Mouse (Mus musculus) stomach, embryonic 14.5 days (tissue): Measurements from ENCODE around the gene Aebp1. TPM values are rescaled to one million over a fixed set of nuclear protein-coding genes. Genes with fewer than 3 reads are reported as not detected.

Source experiments
- ATAC-seq: fragments of 200-750 bp; cut with Nextera tagmentation; 2 replicates; pipeline ENCODE4 v1.8.0; 2017; ENCODE audit warnings: low read depth, moderate TSS enrichment; ENCODE audit not compliant: insufficient number of reproducible peaks, insufficient read depth, low FRiP score
- H3K27ac ChIP-seq: fragments of 300-500 bp; sonication (generic); 2 replicates; pipeline ENCODE4 v1.5.1; 2014; ENCODE audit warnings: mild to moderate bottlenecking, low read length, moderate library complexity, mixed read lengths
- H3K27me3 ChIP-seq: fragments of 300-500 bp; sonication (generic); 2 replicates; pipeline ENCODE4 v1.6.1; 2014; ENCODE audit warnings: low read length, control low read depth, mixed read lengths; ENCODE audit not compliant: control insufficient read depth, insufficient read depth
- H3K36me3 ChIP-seq: fragments of 300-500 bp; sonication (generic); 2 replicates; pipeline ENCODE4 v1.6.1; 2014; ENCODE audit warnings: mild to moderate bottlenecking, control low read depth, low read length, moderate library complexity, mixed read lengths; ENCODE audit not compliant: control insufficient read depth, insufficient read depth
- H3K4me1 ChIP-seq: fragments of 300-500 bp; sonication (generic); 2 replicates; pipeline ENCODE4 v1.6.1; 2014; ENCODE audit warnings: low read length, control low read depth, mixed read lengths; ENCODE audit not compliant: control insufficient read depth, insufficient read depth
- H3K4me2 ChIP-seq: fragments of 300-500 bp; sonication (generic); replicated peaks from 2 replicates; pipeline ENCODE4 v1.6.1; 2014; ENCODE audit warnings: low read depth, low read length, control low read depth
- H3K4me3 ChIP-seq: fragments of 300-500 bp; sonication (generic); 2 replicates; pipeline ENCODE4 v1.5.1; 2014; ENCODE audit warnings: low read depth, low read length, control low read depth
- H3K9ac ChIP-seq: fragments of 300-500 bp; sonication (generic); replicated peaks from 2 replicates; pipeline ENCODE4 v1.6.1; 2014; ENCODE audit warnings: low read depth, mild to moderate bottlenecking, control low read depth, low read length, moderate library complexity, mixed read lengths
- H3K9me3 ChIP-seq: fragments of 300-500 bp; sonication (generic); 2 replicates; pipeline ENCODE4 v1.6.1; 2016; ENCODE audit warnings: low read depth, low read length, control low read depth; ENCODE audit not compliant: control insufficient read depth
- WGBS: fragments of 180-500 bp; shearing (Covaris S2); extraction: QIAGEN DNeasy Blood & Tissue Kit; methylation state at CpG from one replicate; pipeline ENCODE4 v1.1.7; 2014; 5-methylcytosine and 5-hydroxymethylcytosine counted together
- polyA plus RNA-seq: library from polyadenylated mRNA; unstranded; fragments of >200 nt; fragmentation: Nextera tagmentation; extraction: Ambion mirVana; gene quantifications from 2 replicates; pipeline ENCODE4 v1.2.1, GENCODE M21; 2014

The Aebp1 gene
- polyA plus RNA-seq, 1 experiment from 2014 or later = 30.3 TPM

GRCm38 (mm10) chr11:5849316-5849715, 12.4 kb upstream of the Aebp1 start:
- ATAC-seq = no peak
- Histone ChIP-seq H3K4me2 (no peak overlapping the region), H3K9me3 (no peaks in the 10 kb centered on the region), H3K4me1 (no peaks in the 10 kb centered on the region), H3K36me3 (no peaks in the 10 kb centered on the region), H3K27ac (no peak overlapping the region), H3K9ac (no peak overlapping the region), H3K27me3 (no peaks in the 10 kb centered on the region), H3K4me3 (no peak overlapping the region)
- WGBS = 69% methylated on average over 2 of the region's 2 CpGs

- Histone ChIP-seq H3K4me3 (no peak overlapping the region), H3K27ac (no peak overlapping the region), H3K27me3 (no peaks in the 10 kb centered on the region), H3K36me3 (no peaks in the 10 kb centered on the region), H3K4me1 (no peaks in the 10 kb centered on the region), H3K4me2 (no peak overlapping the region), H3K9ac (no peak overlapping the region), H3K9me3 (no peaks in the 10 kb centered on the region)
- 45% methylated on average over 5 of the region's 5 CpGs for WGBS
- no peak for ATAC-seq
Measured at GRCm38 (mm10) chr11:5850452-5850851, 11.3 kb upstream of the Aebp1 start.

- H3K9me3 ChIP-seq = no peaks in the 10 kb centered on the region
- no peak overlapping the region for H3K27ac ChIP-seq
Measured at GRCm38 (mm10) chr11:5851021-5851736, 10.6 kb upstream of the Aebp1 start.

GRCm38 (mm10) chr11:5852314-5852713, 9.4 kb upstream of the Aebp1 start:
- H3K9ac ChIP-seq = no peak overlapping the region
- H3K9me3 ChIP-seq = no peaks in the 10 kb centered on the region
- 44% methylated on average over 1 of the region's 1 CpGs for WGBS
- no peak for ATAC-seq
- no peak overlapping the region for H3K4me2 ChIP-seq
- no peaks in the 10 kb centered on the region for H3K36me3 ChIP-seq
- no peaks in the 10 kb centered on the region for H3K27me3 ChIP-seq
- no peak overlapping the region for H3K27ac ChIP-seq
- no peak overlapping the region for H3K4me3 ChIP-seq
- 0 out of 2 replicates have a peak, but pooled peaks cover 2% of the 10 kb centered on the region for H3K4me1 ChIP-seq

More at GRCm38 (mm10) chr11:5851021-5851736, 10.6 kb upstream of the Aebp1 start:
- Histone ChIP-seq H3K4me3 (no peak overlapping the region), H3K9ac (no peak overlapping the region), H3K36me3 (no peaks in the 10 kb centered on the region), H3K27me3 (no peaks in the 10 kb centered on the region), H3K4me1 (0 out of 2 replicates have a peak, but pooled peaks cover 2% of the 10 kb centered on the region), H3K4me2 (no peak overlapping the region)
- no peak for ATAC-seq
- 39% methylated on average over 4 of the region's 4 CpGs for WGBS

GRCm38 (mm10) chr11:5855481-5855880, 6.3 kb upstream of the Aebp1 start:
- H3K36me3 ChIP-seq = no peaks in the 10 kb centered on the region
- no peaks in the 10 kb centered on the region for H3K9me3 ChIP-seq
- H3K27me3 ChIP-seq = no peaks in the 10 kb centered on the region
- H3K4me1 ChIP-seq = 0 out of 2 replicates have a peak, but pooled peaks cover 2% of the 10 kb centered on the region
- no peak for ATAC-seq
- no peak overlapping the region for H3K4me2 ChIP-seq
- H3K9ac ChIP-seq = no peak overlapping the region
- H3K27ac ChIP-seq = no peak overlapping the region
- no peak overlapping the region for H3K4me3 ChIP-seq

GRCm38 (mm10) chr11:5855902-5856301, 5.8 kb upstream of the Aebp1 start:
- peaks cover 5% of the 10 kb centered on the region; the same call in 1 of the 2 replicates for H3K4me1 ChIP-seq
- no peaks in the 10 kb centered on the region for H3K36me3 ChIP-seq
- ATAC-seq = no peak
- no peak overlapping the region for H3K9ac ChIP-seq
- H3K4me2 ChIP-seq = no peak overlapping the region
- H3K27ac ChIP-seq = no peak overlapping the region
- no peaks in the 10 kb centered on the region for H3K9me3 ChIP-seq
- no peak overlapping the region for H3K4me3 ChIP-seq
- 38% methylated on average over 7 of the region's 7 CpGs for WGBS
- H3K27me3 ChIP-seq = no peaks in the 10 kb centered on the region

GRCm38 (mm10) chr11:5856479-5857130, 5.1 kb upstream of the Aebp1 start:
- Histone ChIP-seq H3K27me3 (no peaks in the 10 kb centered on the region), H3K36me3 (no peaks in the 10 kb centered on the region), H3K27ac (no peak overlapping the region), H3K9me3 (no peaks in the 10 kb centered on the region), H3K4me1 (peaks cover 10% of the 10 kb centered on the region; the same call in 1 of the 2 replicates), H3K9ac (no peak overlapping the region), H3K4me3 (no peak overlapping the region), H3K4me2 (no peak overlapping the region)
- WGBS = 73% methylated on average over 8 of the region's 8 CpGs
- ATAC-seq = no peak

GRCm38 (mm10) chr11:5858723-5859122, 3.0 kb upstream of the Aebp1 start:
- Histone ChIP-seq H3K4me3 (no peak overlapping the region), H3K27ac (no peak overlapping the region), H3K9me3 (no peaks in the 10 kb centered on the region), H3K9ac (no peak overlapping the region), H3K4me2 (no peak overlapping the region), H3K4me1 (peaks cover 13% of the 10 kb centered on the region; the same call in 1 of the 2 replicates), H3K27me3 (no peaks in the 10 kb centered on the region), H3K36me3 (no peaks in the 10 kb centered on the region; the same call in 1 of the 2 replicates)
- no peak for ATAC-seq
- 76% methylated on average over 1 of the region's 1 CpGs for WGBS
